Mouse (Mus musculus) forebrain, embryonic 10.5 days (tissue): ENCODE measurements around the gene Efna2. TPM values are rescaled to one million over a fixed set of nuclear protein-coding genes. Genes with fewer than 3 reads are reported as not detected.

Experiments used
- DNase-seq: peaks from one replicate; pipeline ENCODE4 v3.0.0-alpha.2; 2017; ENCODE audit warnings: low spot score; ENCODE audit errors: extremely low spot score
- H3K27ac ChIP-seq: fragments of 300-500 bp; sonication (generic); 2 replicates; pipeline ENCODE4 v1.5.1; 2016; ENCODE audit warnings: mild to moderate bottlenecking
- H3K27me3 ChIP-seq: fragments of 300-500 bp; sonication (generic); 2 replicates; pipeline ENCODE4 v1.6.1; 2016; ENCODE audit warnings: mild to moderate bottlenecking; ENCODE audit not compliant: poor library complexity, severe bottlenecking
- H3K36me3 ChIP-seq: fragments of 300-500 bp; sonication (generic); replicated peaks from 2 replicates; pipeline ENCODE4 v1.6.1; 2016; ENCODE audit warnings: mild to moderate bottlenecking, moderate library complexity
- H3K4me1 ChIP-seq: fragments of 300-500 bp; sonication (generic); 2 replicates; pipeline ENCODE4 v1.6.1; 2016
- H3K4me3 ChIP-seq: fragments of 300-500 bp; sonication (generic); 2 replicates; pipeline ENCODE4 v1.5.1; 2016; ENCODE audit warnings: mild to moderate bottlenecking, moderate library complexity
- H3K9me3 ChIP-seq: fragments of 300-500 bp; sonication (generic); 2 replicates; pipeline ENCODE4 v1.6.1; 2016; ENCODE audit warnings: mild to moderate bottlenecking, moderate library complexity
- WGBS: fragments of 180-500 bp; shearing (Covaris S2); methylation state at CpG from one replicate; pipeline ENCODE4 v1.1.7; 2016; 5-methylcytosine and 5-hydroxymethylcytosine counted together
- polyA plus RNA-seq: library from polyadenylated mRNA; unstranded; fragments of >200 nt; fragmentation: Nextera tagmentation; extraction: Ambion mirVana; gene quantifications from 2 replicates; pipeline ENCODE4 v1.2.1, GENCODE M21; 2016

Gene Efna2
- polyA plus RNA-seq, 1 experiment from 2014 or later: 23.2 TPM

GRCm38 (mm10) chr10:80152071-80152872 is 27.0 kb upstream of the Efna2 start:
- Histone ChIP-seq H3K27ac (peak overlapping the region; percentile 99), H3K9me3 (no peaks in the 10 kb centered on the region), H3K36me3 (peaks cover 77% of the 10 kb centered on the region), H3K4me3 (peak overlapping the region; percentile 95), H3K4me1 (peaks cover 79% of the 10 kb centered on the region), H3K27me3 (no peaks in the 10 kb centered on the region)
- peak; percentile 56 for DNase-seq
- 10% methylated on average over 15 of the region's 15 CpGs for WGBS

GRCm38 (mm10) chr10:80152873-80153260 is 26.4 kb upstream of the Efna2 start:
- H3K36me3 ChIP-seq: peaks cover 83% of the 10 kb centered on the region
- no peaks in the 10 kb centered on the region for H3K27me3 ChIP-seq
- no peak for DNase-seq
- H3K4me3 ChIP-seq: peak overlapping the region; percentile 95
- H3K9me3 ChIP-seq: no peaks in the 10 kb centered on the region
- H3K27ac ChIP-seq: peak overlapping the region; percentile 99
- 47% methylated on average over 3 of the region's 3 CpGs for WGBS
- peaks cover 79% of the 10 kb centered on the region for H3K4me1 ChIP-seq

GRCm38 (mm10) chr10:80153713-80154112 is 25.6 kb upstream of the Efna2 start:
- H3K4me3 ChIP-seq: peak overlapping the region; percentile 95
- DNase-seq: no peak
- H3K36me3 ChIP-seq: peaks cover 91% of the 10 kb centered on the region
- WGBS: 89% methylated on average over 19 of the region's 19 CpGs
- H3K27me3 ChIP-seq: no peaks in the 10 kb centered on the region
- H3K4me1 ChIP-seq: peaks cover 79% of the 10 kb centered on the region
- H3K27ac ChIP-seq: peak overlapping the region; percentile 99
- no peaks in the 10 kb centered on the region for H3K9me3 ChIP-seq

- WGBS: 89% methylated on average over 7 of the region's 7 CpGs
- H3K4me3 ChIP-seq: peak overlapping the region; percentile 95
Measured at GRCm38 (mm10) chr10:80154384-80154783, 24.9 kb upstream of the Efna2 start.

GRCm38 (mm10) chr10:80155277-80155676 is 24.0 kb upstream of the Efna2 start:
- Histone ChIP-seq H3K4me1 (peaks cover 95% of the 10 kb centered on the region), H3K36me3 (peaks cover 85% of the 10 kb centered on the region), H3K4me3 (peak overlapping the region; percentile 21)

More at GRCm38 (mm10) chr10:80154384-80154783, 24.9 kb upstream of the Efna2 start:
- no peak for DNase-seq
- H3K9me3 ChIP-seq: no peaks in the 10 kb centered on the region
- no peaks in the 10 kb centered on the region for H3K27me3 ChIP-seq
- peaks cover 86% of the 10 kb centered on the region for H3K4me1 ChIP-seq
- H3K36me3 ChIP-seq: peaks cover 92% of the 10 kb centered on the region
- H3K27ac ChIP-seq: no peak overlapping the region

GRCm38 (mm10) chr10:80156002-80156751 is 23.1 kb upstream of the Efna2 start:
- peak overlapping the region; percentile 21 for H3K4me3 ChIP-seq
- 91% methylated on average over 29 of the region's 29 CpGs for WGBS
- H3K9me3 ChIP-seq: no peaks in the 10 kb centered on the region
- peaks cover 100% of the 10 kb centered on the region for H3K4me1 ChIP-seq
- H3K27ac ChIP-seq: peak overlapping the region; percentile 22; the same call in 1 of the 2 replicates
- no peaks in the 10 kb centered on the region for H3K27me3 ChIP-seq
- no peak for DNase-seq
- H3K36me3 ChIP-seq: peaks cover 76% of the 10 kb centered on the region

More at GRCm38 (mm10) chr10:80155277-80155676, 24.0 kb upstream of the Efna2 start:
- Histone ChIP-seq H3K27me3 (no peaks in the 10 kb centered on the region), H3K9me3 (no peaks in the 10 kb centered on the region), H3K27ac (peak overlapping the region; percentile 48)
- no peak for DNase-seq
- 44% methylated on average over 1 of the region's 1 CpGs for WGBS

GRCm38 (mm10) chr10:80156752-80157053 is 22.6 kb upstream of the Efna2 start:
- H3K4me3 ChIP-seq: peak overlapping the region; percentile 21
- no peaks in the 10 kb centered on the region for H3K27me3 ChIP-seq
- peaks cover 100% of the 10 kb centered on the region for H3K4me1 ChIP-seq
- peak overlapping the region; percentile 51; the same call in 1 of the 2 replicates for H3K27ac ChIP-seq
- 76% methylated on average over 7 of the region's 7 CpGs for WGBS
- no peaks in the 10 kb centered on the region for H3K9me3 ChIP-seq
- peaks cover 70% of the 10 kb centered on the region for H3K36me3 ChIP-seq
- DNase-seq: no peak

GRCm38 (mm10) chr10:80157141-80157929 is 21.9 kb upstream of the Efna2 start:
- Histone ChIP-seq H3K4me1 (peaks cover 100% of the 10 kb centered on the region), H3K9me3 (no peaks in the 10 kb centered on the region), H3K27me3 (no peaks in the 10 kb centered on the region), H3K27ac (peak overlapping the region; percentile 51), H3K36me3 (peaks cover 64% of the 10 kb centered on the region), H3K4me3 (peak overlapping the region; percentile 21)
- WGBS: 74% methylated on average over 15 of the region's 15 CpGs
- DNase-seq: no peak

GRCm38 (mm10) chr10:80158307-80158986 is 20.8 kb upstream of the Efna2 start:
- Histone ChIP-seq H3K36me3 (peaks cover 53% of the 10 kb centered on the region), H3K27ac (peak overlapping the region; percentile 90), H3K4me3 (peak overlapping the region; percentile 55), H3K4me1 (peaks cover 99% of the 10 kb centered on the region), H3K9me3 (no peaks in the 10 kb centered on the region), H3K27me3 (peaks cover 6% of the 10 kb centered on the region)
- 17% methylated on average over 18 of the region's 18 CpGs for WGBS
- peak; percentile 66 for DNase-seq

GRCm38 (mm10) chr10:80159021-80159560 is 20.2 kb upstream of the Efna2 start:
- H3K9me3 ChIP-seq: no peaks in the 10 kb centered on the region
- H3K4me3 ChIP-seq: peak overlapping the region; percentile 55
- peaks cover 47% of the 10 kb centered on the region for H3K36me3 ChIP-seq
- 9% methylated on average over 12 of the region's 12 CpGs for WGBS
- H3K27ac ChIP-seq: peak overlapping the region; percentile 90
- H3K4me1 ChIP-seq: peaks cover 98% of the 10 kb centered on the region
- DNase-seq: no peak
- H3K27me3 ChIP-seq: peaks cover 11% of the 10 kb centered on the region

- DNase-seq: peak; percentile 96
- WGBS: under 1% methylated on average over 55 of the region's 55 CpGs
- peaks cover 98% of the 10 kb centered on the region for H3K4me1 ChIP-seq
- peaks cover 39% of the 10 kb centered on the region for H3K36me3 ChIP-seq
- peaks cover 14% of the 10 kb centered on the region for H3K27me3 ChIP-seq
- H3K4me3 ChIP-seq: peak overlapping the region; percentile 55
- H3K9me3 ChIP-seq: no peaks in the 10 kb centered on the region
- H3K27ac ChIP-seq: peak overlapping the region; percentile 90
Measured at GRCm38 (mm10) chr10:80159561-80160454, 19.5 kb upstream of the Efna2 start.
